Mouse (Mus musculus) myocyte (in vitro differentiated cells): ENCODE results near the gene Caln1.

Experiments
- E2F4 ChIP-seq: IDR thresholded peaks from one replicate; pipeline ENCODE4 v1.6.1; 2011; ENCODE audit warnings: mild to moderate bottlenecking, control low read depth, moderate library complexity; ENCODE audit not compliant: insufficient read depth
- MAX ChIP-seq: IDR thresholded peaks from one replicate; pipeline ENCODE4 v1.6.1; 2011; ENCODE audit warnings: low read depth, mild to moderate bottlenecking, control low read depth
- MYOG ChIP-seq, 3 experiments: IDR thresholded peaks; one replicate each; pipeline ENCODE4 v1.6.1; 2011; ENCODE audit warnings: control low read depth in 2 of 3, low read depth in 2 of 3, mild to moderate bottlenecking in 2 of 3; ENCODE audit not compliant: insufficient read length in 2 of 3, control insufficient read depth in 1 of 3, insufficient read depth in 1 of 3
- POLR2A ChIP-seq: IDR thresholded peaks from one replicate; pipeline ENCODE4 v1.6.1; 2011; ENCODE audit warnings: low read depth, mild to moderate bottlenecking, control low read depth, moderate library complexity; ENCODE audit not compliant: insufficient read length
- TCF12 ChIP-seq: IDR thresholded peaks from one replicate; pipeline ENCODE4 v1.6.1; 2011; ENCODE audit warnings: mild to moderate bottlenecking, control low read depth; ENCODE audit not compliant: poor library complexity, insufficient read depth, severe bottlenecking
- TCF3 ChIP-seq: IDR thresholded peaks from one replicate; pipeline ENCODE4 v1.6.1; 2011; ENCODE audit warnings: low read depth, control low read depth; ENCODE audit not compliant: insufficient read length
- USF1 ChIP-seq: IDR thresholded peaks from one replicate; pipeline ENCODE4 v1.6.1; 2011; ENCODE audit warnings: low read depth, mild to moderate bottlenecking, control low read depth, moderate library complexity

- TF ChIP-seq TCF3 (no peak), TCF12 (no peak), POLR2A (no peak), MAX (no peak), USF1 (no peak), E2F4 (no peak), MYOG (IDR thresholded peaks at IDR 0.05; ENCODE audit: control insufficient read depth in 1 of 3, insufficient read depth in 1 of 3, insufficient read length in 2 of 3, low read depth in 2 of 3) (no peak)
These were observed 1.0 kb upstream of the Caln1 start for GRCm38 (mm10) chr5:130368236-130368635.
